Mouse (Mus musculus): ENCODE data around the gene Fbl.

GRCm38 (mm10) chr7:28161163-28161749 lies 8.3 kb upstream of the Fbl start:
- TF ChIP-seq CTCF (IDR thresholded peaks at IDR 0.05; ENCODE audit: extremely low read depth, insufficient read depth, insufficient read length, insufficient replicate concordance), result no peak
- TF ChIP-seq POLR2A (IDR thresholded peaks at IDR 0.05; ENCODE audit: low read depth, low read length), result no peak
